Mouse (Mus musculus): ENCODE results near the gene Uap1l1.

- TF ChIP-seq EP300 (IDR thresholded peaks at IDR 0.05) (no peak), CTCF (IDR thresholded peaks at IDR 0.05) (no peak)
These were observed 33.6 kb upstream of the Uap1l1 start, which contains the start of gene Npdc1 for GRCm38 (mm10) chr2:25399051-25399450.

Data from lung, postnatal 0 days (tissue).